Mouse (Mus musculus) liver, postnatal 0 days (tissue): Measurements from ENCODE around the gene Igfbp3.

Experiments used
- CTCF ChIP-seq: sonication (generic); IDR thresholded peaks from 2 replicates; pipeline ENCODE4 v1.5.1; 2016; ENCODE audit warnings: antibody characterized with exemption, low read depth
- EP300 ChIP-seq: IDR thresholded peaks from 2 replicates; pipeline ENCODE4 v1.6.1; 2016; ENCODE audit warnings: antibody characterized with exemption, low read depth, mild to moderate bottlenecking

GRCm38 (mm10) chr11:7184420-7184819 lies 29.3 kb downstream of the Igfbp3 start:
- TF ChIP-seq CTCF (no peak), EP300 (no peak)
